8 mouse cellular contexts compared by ENCODE assay signal in the genomic region with DNA sequence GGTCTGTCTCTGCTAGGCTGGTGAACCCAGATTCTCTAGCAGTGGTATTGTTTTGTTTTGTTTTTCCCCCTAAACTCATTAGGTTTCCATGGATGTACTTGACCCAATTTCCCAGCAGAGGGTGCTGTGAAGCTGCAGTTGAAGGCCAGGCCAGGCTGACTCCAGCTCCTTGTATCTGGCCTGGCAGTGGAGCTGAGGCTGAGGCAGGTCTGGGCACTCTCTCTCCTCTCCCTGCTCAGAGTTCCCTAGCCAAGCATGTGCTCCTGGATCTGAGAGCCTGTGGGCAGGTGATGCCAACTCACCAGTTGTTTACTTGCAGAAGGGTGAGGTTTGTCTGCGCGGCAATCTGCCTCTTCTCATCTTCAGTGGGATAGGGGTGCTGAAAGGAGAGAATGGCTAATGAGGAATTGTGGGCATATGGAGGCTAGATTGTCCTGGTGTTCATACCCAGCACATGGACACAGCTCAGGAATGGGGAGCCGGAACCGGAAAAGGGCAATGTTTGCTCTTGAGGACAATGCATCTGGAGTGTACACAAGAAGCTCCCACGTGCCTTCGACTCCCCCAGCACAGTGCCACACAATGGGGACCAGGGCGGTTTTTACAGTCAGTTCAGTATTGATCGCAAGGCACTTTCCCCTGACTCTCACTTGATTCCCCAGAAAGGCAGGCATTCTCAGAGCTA.
DNase-seq lines count a peak whose midpoint lies in the region; ATAC-seq lines count a peak whose summit lies in the region.

No protein-coding gene starts in this region.

- no peaks in the 10 kb centered on the region for H3K36me3 ChIP-seq in heart, embryonic 11.5 days (ENCODE audit: control insufficient read depth, insufficient read depth, low read length)
- H3K36me3 ChIP-seq in intestine, embryonic 15.5 days: no peaks in the 10 kb centered on the region

- 78% methylated on average over 8 of the region's 8 CpGs for WGBS in heart, embryonic 11.5 days (ENCODE audit: insufficient replicate concordance)
- 72% methylated on average over 8 of the region's 8 CpGs for WGBS in intestine, embryonic 15.5 days

- ATAC-seq in heart, embryonic 11.5 days (replicated peaks; ENCODE audit: insufficient number of reproducible peaks, low FRiP score, low TSS enrichment): no peak
- peak; percentile 56; the same call in 1 of the 2 replicates for ATAC-seq in intestine, embryonic 15.5 days

- H3K27ac ChIP-seq in heart, embryonic 11.5 days (ENCODE audit: low read depth, low read length): no peak overlapping the region
- H3K27ac ChIP-seq in intestine, embryonic 15.5 days: no peak overlapping the region

- H3K27me3 ChIP-seq in heart, embryonic 11.5 days (ENCODE audit: control insufficient read depth, insufficient read depth, low read length): no peaks in the 10 kb centered on the region
- H3K27me3 ChIP-seq in intestine, embryonic 15.5 days (replicated peaks): no peaks in the 10 kb centered on the region

- H3K9ac ChIP-seq in heart, embryonic 11.5 days (ENCODE audit: low read depth, low read length): no peak overlapping the region
- no peak overlapping the region for H3K9ac ChIP-seq in intestine, embryonic 15.5 days

- peak; percentile 97 for DNase-seq in heart, adult 11 months
- DNase-seq in cerebellum, adult 9-11 months: peak; percentile 84
- DNase-seq in gastrocnemius, adult 18-20 months (ENCODE audit: low spot score): peak; percentile 84
- peak; percentile 70 for DNase-seq in left cerebral cortex, postnatal 4 days
- peak; percentile 36 for DNase-seq in neural tube, embryonic 10.5 days (ENCODE audit: extremely low spot score, low spot score)
- peak; percentile 26 for DNase-seq in thymus, postnatal 14 days

- H3K4me1 ChIP-seq in heart, embryonic 11.5 days (ENCODE audit: control insufficient read depth, insufficient read depth, low read length): no peaks in the 10 kb centered on the region
- H3K4me1 ChIP-seq in intestine, embryonic 15.5 days (replicated peaks): no peaks in the 10 kb centered on the region

- H3K4me2 ChIP-seq in heart, embryonic 11.5 days: no peak overlapping the region
- H3K4me2 ChIP-seq in intestine, embryonic 15.5 days (replicated peaks): no peak overlapping the region

- intact Hi-C loops in left cerebral cortex, postnatal 4 days (cut with DNase I): loop anchor here (5.0 to 10.0 kb wide), 2 partner anchors 337 to 430 kb away; no protein-coding TSS in a partner anchor

- H3K9me3 ChIP-seq in heart, embryonic 11.5 days (replicated peaks; ENCODE audit: control insufficient read depth, low read length): no peaks in the 10 kb centered on the region
- no peaks in the 10 kb centered on the region for H3K9me3 ChIP-seq in intestine, embryonic 15.5 days

- no peak overlapping the region for H3K4me3 ChIP-seq in heart, embryonic 11.5 days (ENCODE audit: low read depth, low read length)
- H3K4me3 ChIP-seq in intestine, embryonic 15.5 days (replicated peaks): no peak overlapping the region

Comparison
In these comparisons a context has a peak if more than half of its experiments do, and no peak if none do; other contexts are left out.
1. DNase-seq: peak in every context shown above with its lines; median percentile 97 in heart, adult 11 months; 84 in cerebellum, adult 9-11 months; 84 in gastrocnemius, adult 18-20 months; 70 in left cerebral cortex, postnatal 4 days; 36 in neural tube, embryonic 10.5 days; 26 in thymus, postnatal 14 days.